Mouse (Mus musculus) brown adipose tissue, adult 24 weeks (tissue): ENCODE measurements around the gene Filip1l. TPM values are rescaled to one million over a fixed set of nuclear protein-coding genes. Genes with fewer than 3 reads are reported as not detected.

ENCODE experiments used
- H3K27ac ChIP-seq: fragments of 200-500 bp; replicated peaks from 2 replicates; pipeline ENCODE4 v1.5.1; 2012; ENCODE audit warnings: low read depth, mild to moderate bottlenecking, low read length
- H3K4me1 ChIP-seq: fragments of 200-500 bp; 2 replicates; pipeline ENCODE4 v1.6.1; 2012; ENCODE audit warnings: low read length, mixed read lengths; ENCODE audit not compliant: control insufficient read depth, insufficient read depth, insufficient read length
- H3K4me3 ChIP-seq: fragments of 200-500 bp; 2 replicates; pipeline ENCODE4 v1.5.1; 2012; ENCODE audit warnings: low read depth, mild to moderate bottlenecking, low read length, moderate library complexity; ENCODE audit not compliant: insufficient read depth
- polyA plus RNA-seq: library from polyadenylated mRNA; stranded (reverse); fragments of >200 nt; gene quantifications from 2 replicates; pipeline ENCODE4 v1.2.4, GENCODE M21; 2012; ENCODE audit not compliant: missing spikeins, insufficient read depth, insufficient read length

Gene Filip1l
- polyA plus RNA-seq, 1 experiment = 11.5 TPM

DNA sequence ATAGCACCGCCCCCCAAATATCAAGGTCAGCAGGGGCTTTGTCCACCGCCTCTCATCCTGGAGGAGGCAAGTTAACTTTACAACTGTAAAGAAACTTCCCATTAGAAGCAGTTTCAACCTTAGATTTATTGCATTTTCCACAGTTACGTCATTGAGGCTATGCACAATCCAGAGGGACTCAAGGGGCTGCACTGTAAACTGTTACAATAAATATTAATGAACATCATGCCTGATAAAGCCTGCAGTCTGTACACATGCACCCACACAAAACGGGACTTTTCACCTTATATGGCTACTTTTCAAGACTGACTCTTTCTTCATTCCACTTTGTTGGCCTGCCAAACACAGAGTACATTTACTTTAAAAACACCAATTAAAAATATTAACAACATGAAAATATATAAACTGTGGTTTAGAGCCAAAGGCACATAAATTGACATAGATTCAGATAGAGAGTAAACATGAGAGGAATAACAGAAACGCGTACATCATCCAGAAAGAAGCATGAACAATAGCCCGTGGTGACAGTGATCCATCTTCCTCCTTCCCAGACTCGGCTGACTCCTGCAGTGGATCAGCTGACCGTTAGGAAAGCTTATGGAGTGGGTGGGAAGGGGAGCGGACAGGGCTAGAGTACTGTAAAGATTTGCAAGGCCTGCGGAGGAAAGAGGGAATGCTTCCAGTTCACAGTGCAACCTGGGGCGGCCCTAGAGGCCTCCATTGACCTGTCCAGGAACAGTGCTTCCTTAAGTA lies 131.3 kb downstream of the Filip1l start:
- no peak overlapping the region for H3K27ac ChIP-seq
- peaks cover 11% of the 10 kb centered on the region for H3K4me1 ChIP-seq
- no peak overlapping the region for H3K4me3 ChIP-seq

DNA sequence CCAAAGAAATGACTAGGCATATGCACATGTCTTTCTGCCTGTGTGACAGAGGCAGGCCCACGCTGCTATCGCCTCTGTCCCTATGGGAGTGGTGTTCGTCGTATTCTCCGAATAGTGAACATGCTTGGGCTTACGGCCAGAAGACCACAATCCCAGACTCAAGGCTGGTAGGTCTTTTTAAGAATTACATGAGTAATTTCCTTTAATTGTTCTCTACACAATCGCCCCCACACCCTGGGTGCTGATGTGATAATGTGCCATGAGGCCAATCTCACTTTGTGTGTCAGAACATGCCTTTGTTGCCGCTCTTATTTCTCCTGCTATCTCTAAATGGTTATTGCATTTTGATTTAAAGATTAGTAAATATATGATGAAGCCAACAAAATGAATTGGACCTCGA lies 132.4 kb downstream of the Filip1l start:
- H3K4me3 ChIP-seq = no peak overlapping the region
- H3K27ac ChIP-seq = no peak overlapping the region
- H3K4me1 ChIP-seq = peaks cover 11% of the 10 kb centered on the region

DNA sequence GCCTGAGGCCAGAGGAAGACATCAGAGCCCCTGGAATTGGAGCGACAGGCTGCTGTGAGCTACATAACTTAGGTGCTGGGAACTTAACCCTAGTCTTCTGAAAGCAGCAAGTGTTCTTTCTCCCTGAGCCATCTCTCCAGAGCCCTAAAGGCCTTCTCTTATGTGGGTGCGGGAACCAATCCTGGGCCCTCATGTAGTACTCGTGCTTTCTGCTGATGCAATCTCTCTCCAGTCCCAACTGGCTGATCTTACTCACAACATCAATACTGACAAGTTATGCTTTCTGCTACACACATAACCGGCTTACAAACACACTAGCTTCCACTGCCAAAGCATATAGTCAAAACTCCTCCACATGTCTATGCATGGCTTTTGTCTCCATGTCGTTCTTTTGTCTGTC lies 133.4 kb downstream of the Filip1l start:
- Histone ChIP-seq H3K27ac (no peak overlapping the region), H3K4me1 (peaks cover 11% of the 10 kb centered on the region), H3K4me3 (no peak overlapping the region)

DNA sequence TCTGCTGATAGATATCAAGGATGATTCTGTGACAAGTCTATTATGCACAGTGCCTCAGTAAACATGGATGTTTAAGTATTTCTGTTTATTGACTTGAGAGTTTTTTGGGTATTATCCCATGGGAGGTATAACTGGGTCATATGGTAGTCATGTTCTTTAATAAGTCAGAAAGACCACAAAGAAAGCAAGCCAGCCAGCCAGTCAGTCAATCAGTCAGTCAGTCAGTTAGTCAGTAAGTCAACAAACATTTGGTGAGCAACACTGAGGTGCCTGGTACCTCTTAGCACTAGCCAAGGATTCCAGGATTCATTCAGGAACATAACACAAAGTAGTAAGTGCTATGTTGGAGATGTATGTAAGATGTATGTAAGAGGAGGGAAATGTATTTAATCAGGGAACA lies 135.8 kb downstream of the Filip1l start:
- H3K27ac ChIP-seq = no peak overlapping the region
- H3K4me1 ChIP-seq = peaks cover 11% of the 10 kb centered on the region

DNA sequence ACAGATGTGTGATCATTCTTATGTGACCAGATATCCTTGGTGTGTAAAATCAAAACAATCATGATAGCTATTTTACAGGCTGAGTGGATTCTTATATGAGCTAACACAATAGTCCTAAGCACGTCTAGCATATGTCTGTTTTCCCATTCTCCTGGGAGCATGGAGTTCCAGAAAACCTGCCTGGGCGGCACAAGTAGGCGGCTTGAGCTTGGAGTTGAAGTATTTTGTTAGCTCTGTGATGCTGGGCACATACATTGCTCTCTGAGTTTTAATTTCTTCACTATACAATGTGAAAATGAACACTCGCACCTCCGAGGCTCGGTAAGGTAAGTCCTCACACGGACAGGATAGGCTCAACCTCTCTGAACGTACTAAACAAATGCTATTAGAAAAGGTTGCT lies 137.8 kb downstream of the Filip1l start:
- Histone ChIP-seq H3K27ac (no peak overlapping the region), H3K4me1 (peaks cover 8% of the 10 kb centered on the region; the same call in 1 of the 2 replicates), H3K4me3 (no peak overlapping the region)

More for the DNA sequence above, 135.8 kb downstream of the Filip1l start:
- H3K4me3 ChIP-seq = no peak overlapping the region

DNA sequence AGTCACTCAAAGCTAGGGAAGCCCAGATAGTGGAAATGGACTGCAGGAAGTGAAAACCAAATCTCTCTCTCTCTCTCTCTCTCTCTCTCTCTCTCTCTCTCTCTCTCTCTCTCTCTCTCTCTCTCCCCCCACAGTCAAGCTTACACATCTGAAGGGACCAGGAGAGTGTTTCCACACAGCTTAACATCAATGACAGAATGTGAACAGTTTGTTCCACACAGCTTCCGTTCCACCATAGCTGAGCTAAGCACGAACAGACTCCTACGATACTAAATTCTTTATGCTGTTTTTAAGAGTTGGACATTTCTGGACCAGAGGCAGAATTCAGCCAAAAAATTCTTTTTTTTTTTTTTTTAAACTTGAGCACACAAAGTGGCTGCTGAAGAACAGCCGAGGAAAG lies 139.0 kb downstream of the Filip1l start:
- Histone ChIP-seq H3K27ac (no peak overlapping the region), H3K4me1 (peaks cover 5% of the 10 kb centered on the region; the same call in 1 of the 2 replicates), H3K4me3 (no peak overlapping the region)

DNA sequence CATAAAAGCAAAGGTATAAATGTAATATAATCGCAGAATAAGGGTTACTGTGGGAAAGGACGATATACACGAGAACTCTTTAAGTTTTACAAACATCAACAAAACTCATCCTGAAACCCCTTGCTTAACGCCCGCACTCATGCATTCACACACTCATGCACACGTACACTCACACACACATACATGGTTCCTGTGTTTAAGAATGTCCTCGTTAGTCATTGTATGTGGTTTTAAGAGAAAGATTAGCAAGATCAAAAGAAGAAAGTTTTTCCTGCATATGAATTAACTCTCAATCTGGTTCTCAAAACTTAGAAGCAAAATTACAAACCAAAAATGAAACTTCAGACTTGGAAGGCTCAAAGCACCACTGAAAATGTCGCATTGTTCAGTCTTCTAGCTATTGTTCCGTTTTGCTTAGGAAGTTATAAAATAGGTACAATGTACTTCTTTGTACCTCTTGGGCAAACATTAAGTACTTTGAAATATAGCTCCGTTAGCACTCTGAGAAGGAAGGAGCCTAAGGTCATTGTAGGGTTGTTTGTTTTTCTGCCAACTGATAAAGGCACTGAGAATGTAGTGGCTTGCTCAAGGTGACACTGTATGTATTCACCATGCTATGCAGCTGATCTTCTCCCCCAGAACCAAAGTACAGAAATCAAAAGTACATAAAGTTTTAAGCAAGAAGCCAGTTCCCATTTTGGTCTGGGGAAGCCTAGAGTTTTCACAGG lies 142.7 kb downstream of the Filip1l start:
- Histone ChIP-seq H3K27ac (no peak overlapping the region; the same call in 1 of the 2 replicates), H3K4me3 (no peak overlapping the region), H3K4me1 (no peaks in the 10 kb centered on the region)

DNA sequence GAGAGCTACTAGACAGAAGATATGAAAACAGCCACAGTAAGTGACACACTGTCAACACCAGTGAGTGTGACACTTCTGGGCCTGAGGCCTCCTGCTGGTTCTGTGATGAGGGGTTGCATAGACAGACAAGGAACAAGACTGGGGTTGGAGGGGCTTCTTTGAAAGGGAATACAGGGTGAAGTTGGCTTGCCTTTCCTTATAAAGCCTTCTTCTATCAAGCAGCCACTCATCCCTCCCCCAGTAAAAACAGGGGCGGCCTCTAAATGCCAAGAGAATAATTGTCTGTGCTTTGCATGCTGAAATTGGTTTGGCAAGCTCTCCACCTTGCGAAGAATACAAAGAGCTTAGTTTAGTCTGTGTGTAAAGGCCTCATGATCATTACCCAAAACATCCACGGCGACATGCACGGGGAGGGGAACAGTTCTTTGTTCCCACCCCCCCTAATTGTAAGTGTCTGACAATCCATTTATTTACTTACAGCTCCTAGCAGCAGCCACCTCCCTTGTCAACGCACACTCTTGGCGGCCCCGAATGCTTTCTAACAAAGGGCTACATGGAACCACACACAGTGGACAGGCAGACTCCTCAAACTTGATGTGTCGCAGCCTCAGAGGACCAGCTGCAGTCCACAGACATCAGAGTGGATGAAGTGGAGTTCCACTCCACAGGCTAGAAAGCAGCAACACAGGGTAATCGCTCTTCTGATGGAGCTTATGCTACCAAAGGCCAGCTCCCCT lies 143.7 kb downstream of the Filip1l start:
- no peaks in the 10 kb centered on the region for H3K4me1 ChIP-seq
- H3K27ac ChIP-seq = no peak overlapping the region
- H3K4me3 ChIP-seq = no peak overlapping the region

DNA sequence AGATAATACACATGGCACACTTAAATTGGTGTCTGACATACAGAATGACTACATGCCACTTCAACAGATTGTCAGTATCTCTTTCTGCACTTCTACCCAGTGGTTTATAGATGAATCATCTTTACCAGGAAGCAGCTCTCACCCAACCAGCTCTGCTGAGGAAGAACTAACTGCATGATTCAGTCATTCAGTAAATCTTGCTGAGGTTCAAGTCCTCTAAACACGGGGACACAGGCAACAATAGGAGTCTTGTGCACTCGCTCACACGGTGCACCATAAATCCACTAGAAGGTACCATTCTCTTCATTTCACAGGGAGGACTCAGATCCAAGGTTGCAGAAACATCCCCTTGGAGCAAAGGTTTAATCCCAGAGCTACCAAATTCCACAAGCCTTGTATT lies 148.0 kb downstream of the Filip1l start:
- Histone ChIP-seq H3K4me1 (peaks cover 2% of the 10 kb centered on the region; the same call in 1 of the 2 replicates), H3K27ac (no peak overlapping the region), H3K4me3 (no peak overlapping the region)

DNA sequence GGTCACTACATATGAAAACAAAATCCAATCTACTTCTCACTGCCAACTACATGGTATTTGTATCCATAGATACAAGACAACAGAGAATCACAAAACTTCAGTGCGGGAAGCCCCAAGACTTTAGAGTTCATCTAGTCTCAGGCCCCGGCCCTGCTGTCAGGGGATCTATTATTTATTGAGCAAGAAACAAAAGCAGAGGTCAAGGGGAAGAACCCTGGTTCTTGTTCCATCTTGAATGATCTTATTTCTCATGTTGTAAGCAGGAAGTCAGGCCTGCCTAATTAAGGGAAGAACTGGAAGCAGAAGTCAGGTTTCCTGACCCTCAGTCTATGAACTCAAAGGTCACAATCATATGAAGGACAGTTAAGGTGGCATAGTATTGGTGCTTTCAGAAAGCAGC lies 149.3 kb downstream of the Filip1l start:
- no peak overlapping the region for H3K4me3 ChIP-seq
- no peak overlapping the region for H3K27ac ChIP-seq
- H3K4me1 ChIP-seq = peaks cover 2% of the 10 kb centered on the region; the same call in 1 of the 2 replicates

DNA sequence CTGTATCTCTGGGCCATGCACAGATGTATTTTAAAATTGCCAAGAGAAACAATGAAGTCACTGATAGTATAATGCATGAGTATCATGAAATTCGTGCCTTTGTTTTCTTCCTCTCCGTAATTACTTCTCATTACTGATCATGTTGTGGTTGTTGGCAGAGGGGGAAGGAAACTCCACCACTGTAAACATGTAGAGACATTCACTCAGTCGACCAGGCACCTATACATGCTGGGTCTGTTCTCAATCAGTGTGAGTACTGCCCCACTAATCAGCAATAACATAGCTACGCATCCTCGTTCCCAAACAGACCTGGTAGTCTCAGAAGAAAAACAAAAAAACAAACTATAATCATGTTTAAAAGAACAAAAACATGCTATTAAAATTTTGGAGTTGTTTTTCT lies 149.9 kb downstream of the Filip1l start:
- Histone ChIP-seq H3K27ac (no peak overlapping the region), H3K4me1 (peaks cover 5% of the 10 kb centered on the region; the same call in 1 of the 2 replicates), H3K4me3 (no peak overlapping the region)

DNA sequence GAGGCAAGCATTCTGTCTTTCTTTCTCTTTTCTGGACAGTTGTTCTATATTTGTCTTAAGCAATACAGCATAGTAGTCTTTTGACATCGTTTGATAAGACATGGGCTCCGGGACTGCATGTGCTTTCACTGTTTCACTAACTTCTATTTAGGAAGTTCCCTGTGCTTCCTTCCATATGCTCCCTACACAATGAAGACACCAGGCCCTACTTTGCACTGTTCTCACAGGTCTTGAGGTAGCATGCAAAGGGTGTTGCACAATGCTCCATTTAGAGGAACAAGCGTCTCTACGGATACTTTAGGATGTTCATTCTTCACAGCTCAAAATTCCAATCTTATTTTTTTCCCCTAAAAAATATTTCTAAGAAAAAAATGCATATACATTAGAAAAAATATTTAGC lies 151.8 kb downstream of the Filip1l start:
- no peak overlapping the region for H3K27ac ChIP-seq
- H3K4me3 ChIP-seq = no peak overlapping the region
- peaks cover 6% of the 10 kb centered on the region; the same call in 1 of the 2 replicates for H3K4me1 ChIP-seq

DNA sequence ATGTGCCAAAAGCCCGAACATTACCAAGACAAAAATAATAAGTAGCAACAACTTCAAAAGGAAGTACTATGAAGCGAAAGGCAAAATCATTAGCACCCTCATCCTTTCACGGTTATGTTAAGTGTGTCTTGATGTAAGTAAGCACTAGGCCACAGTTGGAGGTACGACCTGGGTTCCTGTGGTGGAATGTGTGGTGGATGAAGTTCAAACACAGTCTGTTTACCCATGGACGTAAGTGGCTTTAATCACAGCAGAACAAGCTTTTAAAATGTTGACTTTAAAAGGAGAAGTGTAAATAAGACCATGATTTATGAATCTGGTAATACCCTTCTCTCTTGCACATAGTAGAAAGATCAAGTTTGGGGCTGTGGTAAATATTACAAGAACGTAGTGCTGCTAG lies 153.2 kb downstream of the Filip1l start:
- H3K4me1 ChIP-seq = peaks cover 6% of the 10 kb centered on the region; the same call in 1 of the 2 replicates
- no peak overlapping the region for H3K27ac ChIP-seq
- H3K4me3 ChIP-seq = no peak overlapping the region

DNA sequence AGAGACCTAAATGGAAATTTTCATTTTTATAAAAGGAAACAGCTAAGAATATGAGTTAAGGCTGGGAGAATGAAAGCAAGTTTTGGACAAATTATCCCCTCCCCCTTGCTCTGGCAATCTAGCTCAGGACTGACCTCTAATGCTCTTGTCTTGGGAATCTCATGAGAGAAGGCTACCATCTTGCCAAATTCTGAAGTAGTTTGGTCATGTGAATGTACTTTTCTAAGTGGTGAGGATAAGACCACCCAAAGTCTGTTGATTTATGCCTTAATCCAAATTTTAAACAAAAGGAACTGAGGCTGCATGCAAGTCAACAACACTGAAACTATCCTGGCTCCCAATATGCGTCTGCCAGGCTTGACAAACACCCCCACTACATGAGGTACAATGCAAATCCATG lies 155.5 kb downstream of the Filip1l start:
- H3K27ac ChIP-seq = no peak overlapping the region; the same call in 1 of the 2 replicates
- H3K4me1 ChIP-seq = 0 out of 2 replicates have a peak, but pooled peaks cover 4% of the 10 kb centered on the region
- no peak overlapping the region for H3K4me3 ChIP-seq

DNA sequence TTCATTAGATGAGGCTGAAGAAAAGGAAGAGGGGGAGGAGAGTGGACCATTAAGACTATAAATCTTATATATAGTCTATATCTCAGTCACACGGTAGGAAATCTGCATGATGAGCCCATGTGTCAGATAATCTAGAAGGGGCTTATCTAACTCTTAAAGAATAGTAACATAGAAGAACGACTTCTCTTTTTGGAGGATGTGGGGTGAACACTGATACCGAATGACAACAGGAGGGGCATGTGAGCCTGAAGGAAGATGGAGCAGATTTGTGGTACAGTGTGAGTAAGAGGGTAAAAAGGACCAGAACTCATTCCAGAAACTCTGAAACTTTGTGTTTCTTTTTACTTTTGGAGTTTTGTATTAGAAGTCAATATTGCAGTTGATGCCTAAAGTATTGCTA lies 156.2 kb downstream of the Filip1l start:
- Histone ChIP-seq H3K27ac (no peak overlapping the region), H3K4me1 (0 out of 2 replicates have a peak, but pooled peaks cover 4% of the 10 kb centered on the region), H3K4me3 (no peak overlapping the region)
